Mouse (Mus musculus) layer of hippocampus, adult 8-10 months (tissue): ENCODE results near the gene H6pd. TPM values are rescaled to one million over a fixed set of nuclear protein-coding genes. Genes with fewer than 3 reads are reported as not detected.

Experiments
- DNase-seq, 2 experiments: peaks; one replicate each; pipeline ENCODE4 v3.0.0; 2022; ENCODE audit warnings: low spot score in 2 of 2
- total RNA-seq, 4 experiments: library from RNA; stranded (reverse); gene quantifications; 2 replicates each; pipeline ENCODE4 v1.2.4; 2022

The H6pd gene
- total RNA-seq, 4 experiments from 2014 or later, result 11.9 to 14.4 (median 14.1) TPM

GRCm38 (mm10) chr4:149948119-149948518, 60.7 kb downstream of the H6pd start:
- no peak for DNase-seq

GRCm38 (mm10) chr4:149947396-149947795, 61.4 kb downstream of the H6pd start:
- no peak for DNase-seq

- no peak for DNase-seq
These were observed 63.6 kb downstream of the H6pd start for GRCm38 (mm10) chr4:149945194-149945593.

- DNase-seq, result no peak
These were observed 64.6 kb downstream of the H6pd start for GRCm38 (mm10) chr4:149944214-149944613.

- DNase-seq, result no peak
These were observed 65.7 kb downstream of the H6pd start for GRCm38 (mm10) chr4:149942831-149943741.

GRCm38 (mm10) chr4:149941067-149941755, 67.6 kb downstream of the H6pd start:
- DNase-seq, result no peak

- no peak for DNase-seq
These were observed 70.1 kb downstream of the H6pd start for GRCm38 (mm10) chr4:149938701-149939100.

- DNase-seq, result no peak
These were observed 71.9 kb downstream of the H6pd start for GRCm38 (mm10) chr4:149936921-149937320.

GRCm38 (mm10) chr4:149935470-149935869, 73.4 kb downstream of the H6pd start:
- no peak for DNase-seq

GRCm38 (mm10) chr4:149933519-149934245, 75.1 kb downstream of the H6pd start:
- DNase-seq, result no peak

- DNase-seq, result no peak
These were observed 75.8 kb downstream of the H6pd start for GRCm38 (mm10) chr4:149933025-149933424.

GRCm38 (mm10) chr4:149932108-149932815, 76.6 kb downstream of the H6pd start:
- DNase-seq, result no peak

- no peak for DNase-seq
These were observed 78.1 kb downstream of the H6pd start for GRCm38 (mm10) chr4:149930755-149931154.

Other genes with a start within 250 kb of the H6pd start
- 10 to 100 TPM; 29.9 to 33.1 (median 31.0) TPM for gene Slc25a33, start 234.7 kb downstream of the H6pd start, total RNA-seq
- 10 to 100 TPM; 19.4 to 41.1 (median 33.3) TPM for gene Spsb1, start 54.0 kb downstream of the H6pd start, total RNA-seq
- 1 to 10 TPM; 1.3 to 4.5 (median 2.3) TPM for gene Gpr157, start 78.3 kb upstream of the H6pd start, total RNA-seq
- 10 to 100 TPM in 2 of 4 experiments, 1 to 10 TPM in 2; 7.5 to 18.1 (median 9.6) TPM for gene Slc2a5, start 110.3 kb upstream of the H6pd start, total RNA-seq
- gene Slc2a7, start 139.9 kb upstream of the H6pd start, total RNA-seq, result not detected
- gene Car6, start 192.3 kb upstream of the H6pd start, total RNA-seq, result under 1 TPM in 2 of 4 experiments, not detected in 2; 0.20 to 0.53 TPM
- gene Eno1, start 227.7 kb upstream of the H6pd start, total RNA-seq, result 100 to 1,000 TPM; 419 to 457 (median 441) TPM